9 mouse cellular contexts compared by ENCODE assay signal in the genomic region with DNA sequence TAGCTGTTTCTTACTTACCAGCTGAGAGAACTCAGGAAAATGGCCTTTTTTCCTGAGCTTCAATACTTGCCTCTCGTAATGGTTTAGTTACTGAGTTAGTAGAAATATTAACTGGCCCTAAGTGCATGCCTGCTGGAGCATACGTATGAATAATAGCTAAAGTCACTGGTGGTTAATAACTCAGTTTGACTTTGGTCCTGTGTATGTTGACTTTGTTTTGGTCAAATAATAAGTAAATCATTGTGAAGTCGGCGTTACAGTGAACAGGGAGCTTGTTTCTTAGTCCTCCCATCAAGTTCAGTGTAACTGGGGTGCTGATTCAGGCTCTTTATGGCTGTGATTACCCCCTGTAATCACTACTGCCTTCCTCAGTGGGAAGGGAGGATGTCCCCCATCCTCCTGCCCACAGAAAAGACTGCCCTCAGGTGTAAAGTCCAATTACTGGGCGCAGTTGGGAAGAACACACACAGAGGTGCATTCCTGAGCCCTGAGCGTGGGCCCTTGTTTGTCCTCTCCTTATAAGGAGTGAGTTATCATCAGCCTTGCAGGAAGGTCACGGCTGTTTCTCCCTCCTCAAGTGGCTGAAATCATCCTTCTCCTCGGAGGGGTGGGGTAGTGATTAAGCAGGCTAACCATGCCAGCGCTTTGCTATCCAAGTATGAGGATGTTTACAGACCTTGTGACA. TPM values are rescaled to one million over a fixed set of nuclear protein-coding genes. Genes with fewer than 3 reads are reported as not detected.
DNase-seq lines count a peak whose midpoint lies in the region; ATAC-seq and TF ChIP-seq lines count a peak whose summit lies in the region.
"Had no signal": no experiment of that assay in that cellular context is flagged by ENCODE, and none has a peak within 500 bp of the region (broad histone marks: within the 10 kb centered on the region; RNA-seq: fewer than 3 reads in every experiment).

No protein-coding gene starts in this region.

- peak overlapping the region; percentile 75 for H3K27ac ChIP-seq in liver, adult 2 months (replicated peaks; ENCODE audit: insufficient read depth, low read depth, low read length)
- no peak overlapping the region for H3K27ac ChIP-seq in liver, embryonic 11.5 days (ENCODE audit: low read depth, low read length)
- H3K27ac ChIP-seq in kidney, embryonic 16.5 days (ENCODE audit: low read length) = peak overlapping the region; percentile 96
- peak overlapping the region; percentile 86 for H3K27ac ChIP-seq in small intestine, adult 2 months (ENCODE audit: insufficient read depth, low read depth, low read length)
- no peak overlapping the region for H3K27ac ChIP-seq in forebrain, embryonic 16.5 days (ENCODE audit: low read length)
- no peak overlapping the region for H3K27ac ChIP-seq in hindbrain, embryonic 12.5 days

- H3K27me3 ChIP-seq in liver, adult 2 months (ENCODE audit: control insufficient read depth, insufficient read depth, low read length) = no peaks in the 10 kb centered on the region
- no peaks in the 10 kb centered on the region for H3K27me3 ChIP-seq in liver, embryonic 11.5 days (replicated peaks; ENCODE audit: control insufficient read depth, insufficient read depth, low read length)
- H3K27me3 ChIP-seq in kidney, embryonic 16.5 days (ENCODE audit: insufficient read depth, low read length) = no peaks in the 10 kb centered on the region
- H3K27me3 ChIP-seq in small intestine, adult 2 months (ENCODE audit: control insufficient read depth, insufficient read depth, low read length) = no peaks in the 10 kb centered on the region
- H3K27me3 ChIP-seq in forebrain, embryonic 16.5 days (replicated peaks; ENCODE audit: control insufficient read depth, insufficient read depth, low read length) = no peaks in the 10 kb centered on the region
- no peaks in the 10 kb centered on the region for H3K27me3 ChIP-seq in hindbrain, embryonic 12.5 days

- H3K9ac ChIP-seq in liver, adult 2 months (ENCODE audit: low read depth, low read length) = 0 out of 2 replicates have a peak overlapping the region, but pooled peaks have one; percentile 38
- H3K9ac ChIP-seq in liver, embryonic 11.5 days (ENCODE audit: low read depth, low read length) = no peak overlapping the region
- 0 out of 2 replicates have a peak overlapping the region, but pooled peaks have one; percentile 31 for H3K9ac ChIP-seq in kidney, embryonic 16.5 days (replicated peaks; ENCODE audit: low read length)
- H3K9ac ChIP-seq in forebrain, embryonic 16.5 days (replicated peaks; ENCODE audit: low read depth, low read length) = no peak overlapping the region
- no peak overlapping the region for H3K9ac ChIP-seq in hindbrain, embryonic 12.5 days

- H3K36me3 ChIP-seq in liver, adult 2 months (ENCODE audit: control insufficient read depth, insufficient read depth, low read length) = no peaks in the 10 kb centered on the region
- no peaks in the 10 kb centered on the region for H3K36me3 ChIP-seq in liver, embryonic 11.5 days (ENCODE audit: control insufficient read depth, insufficient read depth, low read length)
- H3K36me3 ChIP-seq in kidney, embryonic 16.5 days (ENCODE audit: insufficient read depth, low read length) = no peaks in the 10 kb centered on the region
- no peaks in the 10 kb centered on the region for H3K36me3 ChIP-seq in small intestine, adult 2 months (ENCODE audit: control insufficient read depth, insufficient read depth, low read length)
- H3K36me3 ChIP-seq in forebrain, embryonic 16.5 days (ENCODE audit: control insufficient read depth, insufficient read depth) = no peaks in the 10 kb centered on the region
- no peaks in the 10 kb centered on the region for H3K36me3 ChIP-seq in hindbrain, embryonic 12.5 days

- WGBS in liver, adult 2 months = 20% methylated on average over 9 of the region's 9 CpGs
- WGBS in liver, embryonic 11.5 days = 46% methylated on average over 9 of the region's 9 CpGs
- 21% methylated on average over 9 of the region's 9 CpGs for WGBS in kidney, embryonic 16.5 days
- 21% methylated on average over 9 of the region's 9 CpGs for WGBS in small intestine, adult 2 months
- WGBS in forebrain, embryonic 16.5 days = 79% methylated on average over 9 of the region's 9 CpGs
- WGBS in hindbrain, embryonic 12.5 days = 62% methylated on average over 9 of the region's 9 CpGs

- TF ChIP-seq POLR2A in liver, adult 2 months (IDR thresholded peaks at IDR 0.05; ENCODE audit: extremely low read depth, insufficient read depth, low read length) = no peak
- TF ChIP-seq POLR2A in small intestine, adult 2 months (IDR thresholded peaks at IDR 0.05; ENCODE audit: low read depth, low read length) = no peak

- H3K4me3 ChIP-seq in liver, adult 2 months (ENCODE audit: insufficient read depth, low read depth, low read length) = no peak overlapping the region
- H3K4me3 ChIP-seq in liver, embryonic 11.5 days (ENCODE audit: low read depth, low read length) = no peak overlapping the region
- H3K4me3 ChIP-seq in kidney, embryonic 16.5 days (ENCODE audit: low read length) = no peak overlapping the region
- no peak overlapping the region for H3K4me3 ChIP-seq in small intestine, adult 2 months (ENCODE audit: low read depth, low read length)
- H3K4me3 ChIP-seq in forebrain, embryonic 16.5 days (replicated peaks; ENCODE audit: low read length) = no peak overlapping the region
- no peak overlapping the region for H3K4me3 ChIP-seq in hindbrain, embryonic 12.5 days

- peak; percentile 62 for DNase-seq in liver, adult 2 months (ENCODE audit: extremely low read depth, low read depth, low spot score)
- DNase-seq in liver, embryonic 11.5 days (ENCODE audit: low spot score) = no peak
- DNase-seq in forelimb bud, embryonic 11.5 days (ENCODE audit: low read depth, low spot score) = peak; percentile 19
- DNase-seq in spleen, postnatal 14 days (ENCODE audit: low spot score in 2 of 2) = no peak

- H3K79me2 ChIP-seq in liver, adult 2 months (ENCODE audit: control insufficient read depth, insufficient read depth, low read length) = no peaks in the 10 kb centered on the region

- no peak for TF ChIP-seq CTCF in liver, adult 2 months (IDR thresholded peaks at IDR 0.05; ENCODE audit: low read depth, low read length)
- no peak for TF ChIP-seq CTCF in small intestine, adult 2 months (IDR thresholded peaks at IDR 0.05; ENCODE audit: extremely low read depth, insufficient read length, insufficient replicate concordance, low read depth, low read length)

- no peak overlapping the region for H3K4me2 ChIP-seq in liver, embryonic 11.5 days
- H3K4me2 ChIP-seq in kidney, embryonic 16.5 days (replicated peaks; ENCODE audit: low read depth, low read length) = no peak overlapping the region; the same call in 1 of the 2 replicates
- H3K4me2 ChIP-seq in forebrain, embryonic 16.5 days (ENCODE audit: low read length) = no peak overlapping the region
- no peak overlapping the region for H3K4me2 ChIP-seq in hindbrain, embryonic 12.5 days (replicated peaks)

- no peaks in the 10 kb centered on the region for H3K9me3 ChIP-seq in liver, embryonic 11.5 days (ENCODE audit: control insufficient read depth, low read length)
- H3K9me3 ChIP-seq in kidney, embryonic 16.5 days (ENCODE audit: low read length) = no peaks in the 10 kb centered on the region
- H3K9me3 ChIP-seq in forebrain, embryonic 16.5 days (ENCODE audit: control insufficient read depth, low read length) = no peaks in the 10 kb centered on the region
- H3K9me3 ChIP-seq in hindbrain, embryonic 12.5 days (replicated peaks) = no peaks in the 10 kb centered on the region

- no peak for ATAC-seq in liver, embryonic 11.5 days (replicated peaks; ENCODE audit: low FRiP score)
- peak; percentile 94 for ATAC-seq in kidney, embryonic 16.5 days (ENCODE audit: low FRiP score, low TSS enrichment)
- ATAC-seq in forebrain, embryonic 16.5 days = no peak
- ATAC-seq in hindbrain, embryonic 12.5 days (ENCODE audit: low FRiP score) = no peak

- peaks cover 16% of the 10 kb centered on the region for H3K4me1 ChIP-seq in liver, adult 2 months (ENCODE audit: control insufficient read depth, insufficient read depth, low read length)
- no peaks in the 10 kb centered on the region; the same call in 1 of the 2 replicates for H3K4me1 ChIP-seq in liver, embryonic 11.5 days (replicated peaks; ENCODE audit: control insufficient read depth, insufficient read depth, low read length)
- peaks cover 36% of the 10 kb centered on the region for H3K4me1 ChIP-seq in kidney, embryonic 16.5 days (ENCODE audit: insufficient read depth, low read length)
- peaks cover 11% of the 10 kb centered on the region; the same call in 1 of the 2 replicates for H3K4me1 ChIP-seq in small intestine, adult 2 months (ENCODE audit: control insufficient read depth, insufficient read depth, insufficient read length, low read length)
- H3K4me1 ChIP-seq in forebrain, embryonic 16.5 days (replicated peaks; ENCODE audit: control insufficient read depth, insufficient read depth, low read length) = no peaks in the 10 kb centered on the region
- H3K4me1 ChIP-seq in hindbrain, embryonic 12.5 days = peaks cover 7% of the 10 kb centered on the region; the same call in 1 of the 2 replicates

RNA-seq across cellular contexts. Expression of gene 4930432M17Rik, which starts 24.1 kb away (rescaled TPM):
- not detected in 2 replicates for total RNA-seq in liver, adult 2 months (2014; rRNA removed)
- polyA plus RNA-seq in liver, adult 2 months (2012; rRNA removed) = not detected in 2 replicates
- not detected in 2 replicates for polyA plus RNA-seq in liver, embryonic 11.5 days (2014; fragmentation: Nextera tagmentation; extraction: Ambion mirVana)
- not detected in 2 replicates for polyA plus RNA-seq in kidney, embryonic 16.5 days (2015; fragmentation: Nextera tagmentation; extraction: Ambion mirVana)
- polyA plus RNA-seq in small intestine, adult 2 months (2012; rRNA removed) = not detected in 2 replicates
- polyA plus RNA-seq in forebrain, embryonic 16.5 days (2015; fragmentation: Nextera tagmentation; extraction: Ambion mirVana) = not detected in 2 replicates
- not detected in 2 replicates for polyA plus RNA-seq in hindbrain, embryonic 12.5 days (2016; fragmentation: Nextera tagmentation; extraction: Ambion mirVana)
- total RNA-seq: ES-E14 had no signal

Comparison
In these comparisons a context has a peak if more than half of its experiments do, and no peak if none do; other contexts are left out.
1. DNase-seq: peak in liver, adult 2 months (single experiment) and forelimb bud, embryonic 11.5 days (single experiment); none in liver, embryonic 11.5 days (single experiment) and spleen, postnatal 14 days (0 of 2).
2. H3K27ac ChIP-seq: peak in liver, adult 2 months (single experiment), kidney, embryonic 16.5 days (single experiment) and small intestine, adult 2 months (single experiment); none in liver, embryonic 11.5 days (single experiment), forebrain, embryonic 16.5 days (single experiment) and hindbrain, embryonic 12.5 days (single experiment).
3. H3K9ac ChIP-seq: peak in liver, adult 2 months (single experiment) and kidney, embryonic 16.5 days (single experiment); none in liver, embryonic 11.5 days (single experiment), forebrain, embryonic 16.5 days (single experiment) and hindbrain, embryonic 12.5 days (single experiment).